Mouse (Mus musculus) T-helper 2 cell (primary cell): ENCODE measurements around the gene Tcp11.

ENCODE experiments used
- in situ Hi-C: fragments of 300-600 bp; cut with MboI, MseI; formaldehyde crosslinking; loops from one replicate; pipeline ENCODE4 v1.15.1; 2025; ENCODE audit warnings: high pct_unique_total_duplicates

Gene Tcp11

DNA sequence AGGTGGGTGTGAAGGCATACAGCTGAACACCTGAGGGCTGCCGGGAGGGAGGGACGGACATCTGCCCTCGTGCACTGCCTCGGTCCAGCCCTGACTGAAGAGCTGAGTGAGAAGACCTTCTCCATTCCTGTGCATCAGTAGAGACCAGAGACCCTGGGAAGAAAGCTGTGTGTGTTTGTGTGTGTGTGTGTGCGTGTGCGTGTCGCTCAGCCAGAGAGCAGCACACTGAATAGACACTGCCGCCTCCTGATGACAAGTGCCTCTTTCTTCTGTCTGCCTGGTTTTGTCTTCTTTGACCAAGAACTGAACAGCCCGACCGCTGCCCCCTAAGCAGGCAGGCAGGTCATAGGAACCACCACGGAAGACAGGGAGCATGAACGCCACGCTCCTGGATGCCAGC lies 39.1 kb downstream of the Tcp11 start:
- in situ Hi-C loops = no loop called here

- in situ Hi-C loops = no loop called here
Observed at GRCm38 (mm10) chr17:28040620-28041019, 39.8 kb downstream of the Tcp11 start.

DNA sequence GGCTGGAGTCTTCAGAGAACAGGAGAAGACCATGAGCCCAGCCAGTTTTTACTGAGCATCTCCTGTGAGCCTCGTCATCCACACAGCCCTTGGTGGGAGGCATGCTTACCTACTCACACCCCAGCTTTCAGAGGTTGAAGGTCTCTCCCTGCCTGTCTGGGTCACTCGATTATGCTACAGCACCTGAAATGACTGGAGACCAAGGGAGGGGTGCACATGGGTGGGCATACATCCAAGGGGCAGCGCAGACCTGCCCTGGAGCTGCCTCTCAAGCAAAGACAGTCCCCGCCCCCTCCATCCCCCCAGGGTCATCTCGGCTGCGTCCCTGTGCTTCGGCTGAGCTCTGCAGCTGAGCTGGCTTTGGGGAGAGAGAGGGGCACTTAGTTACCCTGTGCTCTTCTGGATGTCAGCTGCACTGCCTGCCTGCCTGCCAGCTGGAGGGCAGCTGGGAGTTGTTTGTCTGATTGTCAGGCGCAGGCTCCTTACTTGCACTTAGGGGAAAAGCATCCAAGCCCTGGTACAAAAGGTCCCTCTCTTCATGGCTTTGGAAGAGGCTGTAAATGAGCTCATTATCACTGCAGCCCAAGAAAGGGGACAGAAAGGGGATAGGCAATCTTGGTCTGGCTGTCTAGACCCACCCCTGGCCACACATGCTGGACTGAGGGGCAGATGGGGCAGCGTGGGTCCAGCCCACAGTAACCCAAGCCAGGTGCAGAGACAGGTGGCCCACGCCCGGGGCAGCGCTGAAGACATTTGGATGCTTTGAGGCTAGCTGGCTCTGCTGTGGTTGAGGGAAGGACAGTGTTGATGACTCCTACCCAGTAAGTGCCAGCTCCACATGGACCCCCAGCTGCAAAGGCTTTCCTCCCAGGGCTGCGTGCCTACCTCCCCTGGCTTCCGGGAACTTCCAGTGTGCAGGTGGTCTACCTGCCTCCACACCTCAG lies 43.4 kb downstream of the Tcp11 start:
- in situ Hi-C loops = no loop called here

- in situ Hi-C loops = no loop called here
Observed at GRCm38 (mm10) chr17:28034986-28035385, 45.5 kb downstream of the Tcp11 start.

- in situ Hi-C loops = no loop called here
Observed at GRCm38 (mm10) chr17:28033046-28033580, 47.3 kb downstream of the Tcp11 start.

DNA sequence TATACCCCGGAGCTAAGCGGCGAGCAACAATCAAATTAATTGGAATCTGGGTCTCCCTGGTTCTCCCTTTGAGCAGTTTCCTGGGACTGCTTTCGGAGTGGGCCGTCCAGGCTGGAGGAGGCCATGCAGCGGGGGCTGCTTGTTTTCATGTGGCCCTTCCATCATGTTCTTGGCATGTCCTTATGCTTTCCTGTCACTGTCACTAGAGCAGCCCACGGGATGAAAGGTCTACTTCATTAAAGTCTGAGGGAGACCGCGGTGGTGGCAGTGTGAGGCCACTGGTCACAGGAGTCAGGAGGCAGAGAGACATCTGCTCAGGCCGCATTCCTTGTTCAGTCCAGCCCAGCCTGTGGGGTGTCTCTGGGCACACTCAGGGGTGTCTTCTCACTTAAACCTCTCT lies 48.2 kb downstream of the Tcp11 start:
- in situ Hi-C loops = no loop called here

- in situ Hi-C loops = no loop called here
Observed at GRCm38 (mm10) chr17:28031281-28031941, 49.0 kb downstream of the Tcp11 start.

DNA sequence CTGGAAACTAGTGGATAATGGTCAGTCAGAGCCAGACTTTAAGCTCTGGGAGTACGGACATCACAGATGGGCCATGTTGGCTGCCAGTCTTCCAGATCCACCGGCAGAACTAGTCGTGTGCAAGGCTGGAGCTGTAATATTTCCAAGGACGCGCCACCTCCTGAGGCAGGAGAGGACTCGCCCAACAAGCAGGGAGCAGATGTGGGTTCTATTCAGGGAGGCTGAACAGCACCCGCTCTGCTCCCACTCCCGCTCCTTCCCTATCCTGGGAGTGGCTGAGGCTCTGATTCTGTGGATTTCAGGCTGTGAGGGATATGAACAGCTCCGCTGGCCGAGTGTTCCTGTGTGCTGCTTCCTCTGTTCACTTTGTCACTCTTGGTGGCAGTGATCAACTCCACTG lies 50.0 kb downstream of the Tcp11 start:
- in situ Hi-C loops = no loop called here

GRCm38 (mm10) chr17:28029308-28029707 lies 51.1 kb downstream of the Tcp11 start:
- in situ Hi-C loops = no loop called here

GRCm38 (mm10) chr17:28028236-28028635 lies 52.2 kb downstream of the Tcp11 start:
- in situ Hi-C loops = no loop called here

DNA sequence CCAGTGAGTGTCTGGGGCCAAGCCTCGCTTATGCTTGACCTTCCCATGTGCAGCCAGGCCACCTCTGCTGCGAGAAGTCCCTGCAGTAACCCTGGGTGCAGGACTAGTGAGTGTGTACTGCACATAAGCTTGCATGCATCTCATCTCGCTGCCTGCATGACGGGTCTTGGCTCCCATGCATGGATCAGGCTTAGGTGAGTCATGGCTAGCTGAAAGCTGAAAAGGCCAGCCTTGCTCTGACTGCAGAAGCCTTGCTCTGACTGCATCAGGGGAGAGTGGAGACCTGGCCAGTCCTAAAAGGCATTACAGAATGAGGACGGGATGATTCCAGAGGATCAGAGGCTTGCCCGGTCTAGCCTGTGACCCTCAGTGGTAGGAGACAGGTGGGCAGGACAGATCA lies 53.2 kb downstream of the Tcp11 start:
- in situ Hi-C loops = no loop called here

- in situ Hi-C loops = no loop called here
Observed at GRCm38 (mm10) chr17:28026111-28026872, 54.1 kb downstream of the Tcp11 start.

- in situ Hi-C loops = no loop called here
Observed at GRCm38 (mm10) chr17:28025541-28025961, 54.9 kb downstream of the Tcp11 start.

GRCm38 (mm10) chr17:28022854-28023655 lies 57.4 kb downstream of the Tcp11 start:
- in situ Hi-C loops = no loop called here

DNA sequence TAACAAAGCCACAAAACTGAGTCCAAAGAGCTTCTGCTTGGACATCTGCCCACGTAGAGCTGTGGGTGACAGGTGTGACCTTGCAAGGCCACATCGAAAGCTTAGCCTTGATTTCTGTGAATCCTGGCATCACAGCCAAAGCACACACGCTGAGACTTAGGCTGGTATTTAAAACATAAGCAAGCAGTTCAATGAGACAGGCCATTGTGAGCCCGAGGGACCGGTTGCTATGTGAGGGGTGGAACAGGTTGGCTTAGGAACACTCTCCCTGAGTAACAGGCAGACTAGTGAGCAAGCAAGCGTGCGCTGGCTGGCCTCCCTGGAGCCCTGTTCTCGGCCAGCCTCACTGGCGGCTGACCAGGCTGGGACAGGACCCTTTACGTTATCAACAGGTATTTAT lies 58.5 kb downstream of the Tcp11 start:
- in situ Hi-C loops = no loop called here

DNA sequence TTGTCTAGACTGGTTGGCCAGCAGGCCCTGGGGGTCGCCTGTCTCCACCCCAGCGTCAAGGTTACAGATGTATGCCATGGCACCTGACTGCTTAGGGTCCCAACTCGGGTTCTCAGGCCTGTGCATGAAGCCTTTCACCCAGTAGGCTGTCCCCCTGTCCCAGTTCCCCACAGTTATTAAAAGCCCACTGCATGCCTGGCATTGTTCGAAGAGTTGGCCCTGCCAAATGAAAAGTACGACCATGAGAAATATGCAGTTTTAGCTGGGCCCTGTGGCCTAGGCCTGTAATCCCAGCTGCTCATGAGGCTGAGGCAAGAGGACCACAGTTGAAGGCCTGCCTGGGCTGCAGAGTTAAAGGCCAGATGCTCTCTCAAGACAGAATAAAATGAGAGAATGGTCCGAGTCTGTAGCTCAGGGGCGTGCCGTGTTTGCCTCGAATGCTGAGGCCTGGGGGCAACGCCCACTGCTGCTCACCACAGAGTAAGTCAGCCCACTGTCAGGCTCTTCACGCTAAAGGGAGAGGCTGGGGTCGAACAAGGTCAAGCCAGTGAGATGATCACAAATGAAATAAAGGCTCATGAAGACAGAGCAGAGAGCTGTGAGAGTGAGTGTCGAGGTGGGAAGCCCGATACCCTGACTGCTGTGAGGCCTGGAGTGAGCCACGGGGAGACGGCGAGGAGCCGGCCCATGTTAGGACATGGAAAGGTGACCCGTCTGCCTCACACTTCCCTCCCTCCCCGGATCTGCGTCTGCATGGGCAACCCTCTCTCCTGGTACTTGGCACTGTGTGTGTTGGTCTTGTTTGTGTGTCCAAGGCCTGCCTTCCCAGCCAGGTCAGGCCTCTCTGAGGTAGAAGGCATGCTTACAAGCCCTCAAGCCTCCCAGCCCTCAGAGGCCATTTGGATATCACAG lies 60.4 kb downstream of the Tcp11 start:
- in situ Hi-C loops = no loop called here

GRCm38 (mm10) chr17:28018776-28019175 lies 61.7 kb downstream of the Tcp11 start:
- in situ Hi-C loops = no loop called here

DNA sequence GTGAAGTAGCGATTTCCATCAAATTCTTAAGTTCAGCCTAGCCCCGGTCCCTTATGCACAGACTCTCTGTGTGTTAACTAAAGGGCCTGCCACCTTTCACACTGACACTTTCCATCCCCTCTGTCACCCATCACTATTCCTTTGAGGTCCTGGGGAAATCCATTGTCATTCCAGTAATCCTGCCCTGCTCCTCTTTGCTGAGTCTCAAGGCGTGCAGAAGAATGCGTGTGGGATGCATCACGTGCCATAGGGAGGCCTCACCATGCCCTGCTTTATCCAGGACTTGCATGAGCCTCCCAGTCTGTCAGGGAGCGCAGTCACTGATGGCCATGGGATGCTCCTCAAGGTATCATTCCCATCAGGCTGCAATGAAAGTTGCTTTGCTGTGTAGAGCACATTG lies 62.1 kb downstream of the Tcp11 start:
- in situ Hi-C loops = no loop called here
